Mouse (Mus musculus) adrenal gland, postnatal 0 days (tissue): ENCODE data around the gene Olfr902. TPM values are rescaled to one million over a fixed set of nuclear protein-coding genes. Genes with fewer than 3 reads are reported as not detected.

ENCODE experiments used
- polyA plus RNA-seq: library from polyadenylated mRNA; unstranded; fragments of >200 nt; fragmentation: Nextera tagmentation; extraction: Ambion mirVana; gene quantifications from 2 replicates; pipeline ENCODE4 v1.2.1, GENCODE M21; 2015

Gene Olfr902
- not detected in 2 replicates for polyA plus RNA-seq

DNA sequence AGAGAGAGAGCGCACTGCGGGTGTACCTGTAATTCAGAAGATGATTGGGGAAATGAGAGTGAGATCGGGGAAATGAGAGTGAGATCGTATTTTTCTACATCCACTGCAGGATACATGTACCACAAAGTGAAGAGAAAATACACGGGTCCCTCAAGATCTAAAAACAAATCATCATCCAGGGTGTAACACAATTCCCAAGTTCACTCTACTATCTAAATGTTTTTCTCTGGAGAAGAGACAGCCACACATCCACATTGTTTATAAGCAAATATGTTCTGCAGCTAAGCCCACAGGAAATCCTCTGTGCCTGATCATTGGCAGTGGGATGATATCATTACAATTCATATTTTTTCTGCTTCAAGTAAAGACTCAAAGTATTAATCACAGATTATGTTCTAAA is at the start of gene Olfr902:
Gene Olfr902, plus strand, starts transcription at position 301 of the 400 bp plus-strand sequence.

DNA sequence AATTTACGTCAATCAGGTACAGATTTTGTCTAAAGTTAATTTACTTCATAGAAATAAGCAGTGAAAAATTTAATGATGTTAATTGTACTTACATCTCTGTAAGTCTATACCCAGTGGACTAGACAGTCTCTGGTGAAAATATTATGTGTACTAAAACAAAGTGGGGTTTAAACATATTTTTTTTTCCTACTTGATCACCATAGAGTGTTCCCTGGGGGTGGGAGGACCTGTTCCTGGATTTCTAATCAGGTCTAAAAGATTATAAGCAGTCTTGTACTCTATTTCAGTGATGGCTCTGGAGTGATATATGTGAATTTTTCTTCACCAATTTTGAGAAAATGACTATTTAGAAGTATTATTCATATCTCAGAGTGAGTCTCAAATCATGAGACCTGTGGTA is 46.1 kb upstream of the Olfr902 start, which contains the start of gene Olfr147:
Gene Olfr147, plus strand, starts transcription at position 301 of the 400 bp plus-strand sequence.

DNA sequence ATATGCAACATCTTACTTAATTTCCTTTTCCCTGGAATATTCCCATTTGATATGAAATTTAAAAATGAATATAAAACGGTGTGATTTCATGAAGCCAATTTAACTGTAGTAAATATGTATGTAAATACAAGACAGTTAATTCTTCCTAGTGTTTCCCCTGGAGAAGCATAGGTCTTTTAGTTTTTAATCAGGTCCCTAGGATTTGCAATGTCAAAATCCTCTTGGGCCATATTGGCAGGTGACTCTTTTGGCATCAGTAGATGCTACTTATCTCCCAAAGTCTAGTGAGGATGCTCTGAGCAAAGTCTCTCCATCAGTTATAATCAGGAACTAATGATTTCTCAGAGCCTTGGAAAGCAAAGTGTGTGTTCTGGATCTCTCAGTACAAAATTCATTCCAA is 18.3 kb upstream of the Olfr902 start, which contains the start of gene Olfr901:
Gene Olfr901, plus strand, starts transcription at position 301 of the 400 bp plus-strand sequence.

DNA sequence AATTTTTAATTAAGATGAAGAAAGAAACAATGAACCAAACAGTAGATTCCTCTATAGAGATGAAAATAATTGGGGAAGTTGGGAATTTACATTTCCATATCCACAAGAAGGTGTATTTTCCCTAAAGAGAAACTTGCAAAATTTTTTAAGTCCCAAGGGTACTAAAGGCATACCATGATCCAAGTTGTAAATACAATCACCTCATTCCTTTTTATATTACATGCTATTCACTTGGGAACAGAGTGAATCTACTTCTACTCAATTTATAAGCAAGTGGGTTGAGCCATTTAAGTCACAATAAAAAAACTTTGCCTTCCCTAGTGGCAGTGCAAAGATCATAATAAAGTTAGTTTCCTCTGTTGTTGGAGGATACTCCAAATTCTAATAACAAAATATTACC is 15.4 kb downstream of the Olfr902 start, which contains the start of gene Olfr904:
Gene Olfr904, plus strand, starts transcription at position 301 of the 400 bp plus-strand sequence.

DNA sequence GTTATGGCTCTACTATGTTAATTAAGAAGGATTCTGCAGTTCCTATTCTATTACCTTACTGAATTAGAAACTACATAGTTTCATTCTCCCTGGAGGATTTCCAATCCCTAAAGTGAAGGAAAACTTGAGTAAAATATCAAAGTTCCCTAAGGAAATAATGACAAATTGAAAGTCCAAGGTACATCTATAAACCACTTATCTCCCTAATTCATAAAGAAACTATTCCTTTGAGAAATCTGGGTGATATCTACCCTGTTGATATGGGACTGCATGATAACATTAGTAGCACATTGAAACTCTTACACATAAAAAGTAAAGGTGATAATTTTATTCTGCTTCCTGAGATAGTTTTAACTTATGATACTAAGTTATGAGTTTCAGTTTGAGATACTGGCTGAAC is 23.4 kb downstream of the Olfr902 start, which contains the start of gene Olfr905:
Gene Olfr905, plus strand, starts transcription at position 301 of the 400 bp plus-strand sequence.

DNA sequence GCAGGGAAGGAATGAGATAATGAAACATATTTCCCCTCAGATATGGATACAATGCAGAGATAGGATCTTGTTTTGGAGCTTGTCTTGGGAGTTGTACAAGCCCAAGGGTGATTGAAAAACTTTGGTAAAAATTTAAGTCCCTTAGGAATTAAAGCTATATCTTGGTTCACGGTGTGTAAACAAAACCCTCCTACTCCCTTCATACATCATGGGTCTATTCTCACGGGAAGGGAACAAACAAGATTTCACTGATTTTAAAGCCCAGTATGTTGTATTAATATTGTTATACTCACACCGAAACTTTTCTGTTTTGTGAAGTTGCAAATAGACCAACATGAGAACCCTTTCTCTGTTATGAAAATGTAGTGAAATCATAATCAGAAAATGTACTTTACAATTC is 39.3 kb downstream of the Olfr902 start, which contains the start of gene Olfr906:
Gene Olfr906, plus strand, starts transcription at position 301 of the 400 bp plus-strand sequence.

DNA sequence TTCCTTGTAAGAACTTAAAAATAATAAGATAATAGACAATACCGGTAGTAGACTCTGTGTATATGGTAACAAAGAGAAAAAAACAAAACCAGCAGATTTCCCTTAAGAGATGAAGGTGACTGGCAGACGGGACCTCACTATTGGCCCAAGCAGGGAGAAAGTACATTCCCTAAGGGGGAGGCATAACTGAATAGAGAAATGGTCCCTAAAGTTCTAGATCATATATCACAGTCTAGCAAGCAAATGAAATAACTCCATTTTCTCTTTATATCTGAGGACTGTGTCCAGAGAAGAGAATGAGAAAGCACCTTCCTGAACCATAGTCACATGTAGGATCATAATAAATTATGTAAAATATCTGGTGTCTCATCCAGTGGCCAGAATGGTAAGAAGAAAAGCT is 48.0 kb downstream of the Olfr902 start, which contains the start of gene Olfr907:
Gene Olfr907, plus strand, starts transcription at position 301 of the 400 bp plus-strand sequence.

Other genes with a start within 250 kb of the Olfr902 start
- gene Olfr893, start 239.3 kb upstream of the Olfr902 start, polyA plus RNA-seq: not detected in 2 replicates
- gene Olfr894, start 229.6 kb upstream of the Olfr902 start, polyA plus RNA-seq: not detected in 2 replicates
- not detected in 2 replicates for gene Olfr143, start 194.9 kb upstream of the Olfr902 start, polyA plus RNA-seq
- gene Olfr895, start 179.8 kb upstream of the Olfr902 start, polyA plus RNA-seq: not detected in 2 replicates
- gene Olfr896-ps1, start 156.5 kb upstream of the Olfr902 start, polyA plus RNA-seq: not detected in 2 replicates
- gene Olfr25, start 118.6 kb upstream of the Olfr902 start, polyA plus RNA-seq: not detected in 2 replicates
- not detected in 2 replicates for gene Olfr898, start 99.2 kb upstream of the Olfr902 start, polyA plus RNA-seq
- gene Olfr250, start 80.8 kb upstream of the Olfr902 start, polyA plus RNA-seq: not detected in 2 replicates
- gene Olfr251, start 70.6 kb upstream of the Olfr902 start, polyA plus RNA-seq: not detected in 2 replicates
- not detected in 2 replicates for gene Olfr147, start 46.0 kb upstream of the Olfr902 start, polyA plus RNA-seq
- gene Olfr901, start 18.2 kb upstream of the Olfr902 start, polyA plus RNA-seq: not detected in 2 replicates
- gene Olfr904, start 15.5 kb downstream of the Olfr902 start, polyA plus RNA-seq: not detected in 2 replicates
- gene Olfr905, start 23.5 kb downstream of the Olfr902 start, polyA plus RNA-seq: not detected in 2 replicates
- not detected in 2 replicates for gene Olfr906, start 39.4 kb downstream of the Olfr902 start, polyA plus RNA-seq
- not detected in 2 replicates for gene Olfr907, start 48.1 kb downstream of the Olfr902 start, polyA plus RNA-seq
- gene Olfr911-ps1, start 73.9 kb downstream of the Olfr902 start, polyA plus RNA-seq: not detected in 2 replicates
- gene Olfr910, start 90.2 kb downstream of the Olfr902 start, polyA plus RNA-seq: not detected in 2 replicates
- gene Olfr912, start 132.5 kb downstream of the Olfr902 start, polyA plus RNA-seq: not detected in 2 replicates
- gene Olfr913, start 145.1 kb downstream of the Olfr902 start, polyA plus RNA-seq: not detected in 2 replicates
- gene Olfr914, start 157.4 kb downstream of the Olfr902 start, polyA plus RNA-seq: not detected in 2 replicates
- not detected in 2 replicates for gene Olfr916, start 212.2 kb downstream of the Olfr902 start, polyA plus RNA-seq
- not detected in 2 replicates for gene Olfr917, start 218.2 kb downstream of the Olfr902 start, polyA plus RNA-seq
- gene Olfr918, start 226.9 kb downstream of the Olfr902 start, polyA plus RNA-seq: not detected in 2 replicates